Mouse (Mus musculus) urinary bladder, adult 2 months (tissue): ENCODE results near the gene Card19. TPM values are rescaled to one million over a fixed set of nuclear protein-coding genes. Genes with fewer than 3 reads are reported as not detected.
A peak's percentile ranks its signal among the peaks of the same experiment; 100 is the strongest.

ENCODE experiments used
- DNase-seq: peaks from one replicate; pipeline ENCODE4 v3.0.0; 2022; ENCODE audit warnings: low spot score
- polyA plus RNA-seq: library from polyadenylated mRNA; depleted of rRNA; stranded (reverse); fragments of >200 nt; gene quantifications from 2 replicates; pipeline ENCODE4 v1.2.3, GENCODE M21; 2012

Card19 gene
- polyA plus RNA-seq, 1 experiment: 87.0 TPM

GRCm38 (mm10) chr13:49194811-49195210 is 21.0 kb downstream of the Card19 start:
- no peak for DNase-seq

GRCm38 (mm10) chr13:49193650-49194049 is 22.2 kb downstream of the Card19 start:
- no peak for DNase-seq

GRCm38 (mm10) chr13:49192156-49192855 is 23.5 kb downstream of the Card19 start:
- no peak for DNase-seq

GRCm38 (mm10) chr13:49191673-49192035 is 24.2 kb downstream of the Card19 start:
- DNase-seq: no peak

GRCm38 (mm10) chr13:49190876-49191672 is 24.8 kb downstream of the Card19 start:
- no peak for DNase-seq

- DNase-seq: no peak
Measured at GRCm38 (mm10) chr13:49189970-49190870, 25.6 kb downstream of the Card19 start.

GRCm38 (mm10) chr13:49188966-49189360 is 26.9 kb downstream of the Card19 start:
- DNase-seq: no peak

- DNase-seq: no peak
Measured at GRCm38 (mm10) chr13:49188219-49188965, 27.4 kb downstream of the Card19 start.

- peak; percentile 75 for DNase-seq
Measured at GRCm38 (mm10) chr13:49187288-49188218, 28.3 kb downstream of the Card19 start, which contains the start of gene Ninj1. Ninj1 (plus strand) TSS chr13:49187485.

GRCm38 (mm10) chr13:49186798-49187287 is 29.0 kb downstream of the Card19 start:
- no peak for DNase-seq

- DNase-seq: no peak
Measured at GRCm38 (mm10) chr13:49183646-49184045, 32.2 kb downstream of the Card19 start.

- no peak for DNase-seq
Measured at GRCm38 (mm10) chr13:49183161-49183560, 32.7 kb downstream of the Card19 start.

GRCm38 (mm10) chr13:49181411-49181984 is 34.3 kb downstream of the Card19 start:
- no peak for DNase-seq

- DNase-seq: no peak
Measured at GRCm38 (mm10) chr13:49180691-49181090, 35.1 kb downstream of the Card19 start.

GRCm38 (mm10) chr13:49180274-49180673 is 35.6 kb downstream of the Card19 start:
- DNase-seq: no peak

- DNase-seq: no peak
Measured at GRCm38 (mm10) chr13:49178839-49179585, 36.8 kb downstream of the Card19 start.

GRCm38 (mm10) chr13:49175509-49175908 is 40.3 kb downstream of the Card19 start:
- no peak for DNase-seq

GRCm38 (mm10) chr13:49172971-49173596 is 42.8 kb downstream of the Card19 start:
- DNase-seq: peak; percentile 87
